Mouse (Mus musculus): ENCODE measurements at regions not wholly inside any gene's neighbourhood (a gene's known extent, or its start where the extent isn't known, plus 50 kb on each side); places are given as distances from the start of the nearest gene placed in this dataset.
A peak's percentile ranks its signal among the peaks of the same experiment; 100 is the strongest.

DNA sequence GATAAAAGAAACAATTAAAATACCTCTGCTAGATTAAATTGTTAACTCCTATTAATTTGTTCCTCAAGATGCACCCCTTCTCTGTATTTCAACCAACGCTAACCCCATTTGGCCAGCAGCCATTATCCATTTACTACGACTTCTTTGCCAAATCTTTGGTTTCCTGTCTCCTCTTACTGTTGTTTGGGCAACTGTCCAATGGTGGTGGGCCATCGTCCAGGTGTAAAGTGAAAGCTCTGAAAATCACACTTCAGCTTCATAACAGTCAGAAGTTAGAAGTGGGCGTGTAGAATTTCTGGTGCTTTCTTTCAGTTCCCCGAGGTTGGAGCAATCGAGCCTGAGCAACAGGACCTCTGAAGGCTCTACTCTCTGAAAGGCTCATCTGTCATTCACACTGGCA is 66.8 kb upstream of the Zbtb20 start:
- no peak for DNase-seq (ENCODE audit: low spot score)

DNA sequence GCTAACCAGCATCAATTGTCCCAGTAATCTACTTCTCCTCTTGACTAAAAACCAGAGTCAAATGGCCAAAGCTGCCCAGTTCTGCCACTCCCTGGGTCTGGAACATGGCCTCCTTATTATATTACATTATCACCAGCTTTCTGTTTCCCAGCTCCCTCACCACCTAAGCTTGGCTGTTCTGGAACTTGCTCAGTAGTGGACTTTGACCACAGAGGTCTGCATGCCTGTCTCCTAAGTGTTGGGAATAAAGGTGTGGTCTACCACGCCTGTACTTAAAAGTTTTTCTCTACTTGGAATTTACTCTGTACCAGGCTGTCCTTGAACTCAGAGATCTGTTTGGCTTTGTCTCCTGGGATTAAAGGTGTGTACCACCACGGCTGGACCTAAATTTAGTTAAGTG is 68.1 kb upstream of the Zbtb20 start:
- no peak for DNase-seq (ENCODE audit: low spot score)

- no peak for DNase-seq (ENCODE audit: low spot score)
Observed at GRCm38 (mm10) chr16:42803609-42804008, 72.1 kb upstream of the Zbtb20 start.

GRCm38 (mm10) chr16:42792571-42792970 is 83.1 kb upstream of the Zbtb20 start:
- no peak for DNase-seq (ENCODE audit: low spot score)

GRCm38 (mm10) chr16:42784712-42785111 is 91.0 kb upstream of the Zbtb20 start:
- no peak for DNase-seq (ENCODE audit: low spot score)

- no peak for DNase-seq (ENCODE audit: low spot score)
Observed at GRCm38 (mm10) chr16:42784031-42784430, 91.7 kb upstream of the Zbtb20 start.

GRCm38 (mm10) chr16:42782091-42782679 is 93.5 kb upstream of the Zbtb20 start:
- DNase-seq (ENCODE audit: low spot score): peak; percentile 36

DNA sequence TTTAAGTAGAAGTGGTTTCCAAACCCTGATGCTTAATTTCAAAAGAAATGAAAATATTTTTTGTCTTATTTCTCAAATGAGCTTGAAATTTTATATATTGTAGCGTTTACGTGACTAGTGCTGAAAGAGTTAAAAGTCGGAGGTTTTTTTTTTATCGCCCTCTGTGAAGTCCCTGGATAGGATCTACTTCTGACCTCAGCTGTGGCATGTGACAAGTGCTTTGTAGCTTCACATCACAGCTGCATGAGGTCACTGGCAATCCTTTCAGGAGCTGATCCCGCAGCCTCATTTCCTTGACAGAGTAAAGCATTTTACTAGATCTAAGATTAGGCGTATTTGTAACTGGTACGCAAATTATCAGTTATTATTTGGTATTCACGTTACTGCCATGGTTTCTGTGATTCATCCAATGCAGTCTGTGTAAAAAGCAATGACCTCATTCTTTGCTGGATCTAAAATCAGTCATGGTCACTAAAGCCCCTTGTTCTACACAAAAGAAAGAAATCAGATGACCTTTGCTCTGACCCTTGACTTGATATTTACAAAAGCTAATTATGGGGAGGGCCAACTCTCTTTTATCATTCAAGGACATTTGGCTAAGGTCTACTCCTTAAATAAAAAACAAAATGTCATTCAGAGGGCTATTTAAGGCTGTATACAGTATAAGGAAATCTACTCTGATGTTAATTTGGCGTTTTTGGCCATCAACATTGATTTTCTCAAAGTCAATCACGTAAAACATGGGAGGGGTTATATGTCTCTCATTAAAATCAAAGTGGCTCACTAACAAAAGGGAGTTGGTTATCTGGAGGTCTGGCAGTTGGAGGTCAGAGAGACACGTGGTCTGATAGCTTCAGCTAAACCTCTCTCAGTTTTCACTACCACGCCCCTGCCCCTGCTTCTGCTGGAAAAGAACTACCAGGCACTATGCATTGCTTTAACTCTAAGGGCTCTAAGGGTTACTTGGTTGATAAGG is 94.3 kb upstream of the Zbtb20 start:
- DNase-seq (ENCODE audit: low spot score): no peak

DNA sequence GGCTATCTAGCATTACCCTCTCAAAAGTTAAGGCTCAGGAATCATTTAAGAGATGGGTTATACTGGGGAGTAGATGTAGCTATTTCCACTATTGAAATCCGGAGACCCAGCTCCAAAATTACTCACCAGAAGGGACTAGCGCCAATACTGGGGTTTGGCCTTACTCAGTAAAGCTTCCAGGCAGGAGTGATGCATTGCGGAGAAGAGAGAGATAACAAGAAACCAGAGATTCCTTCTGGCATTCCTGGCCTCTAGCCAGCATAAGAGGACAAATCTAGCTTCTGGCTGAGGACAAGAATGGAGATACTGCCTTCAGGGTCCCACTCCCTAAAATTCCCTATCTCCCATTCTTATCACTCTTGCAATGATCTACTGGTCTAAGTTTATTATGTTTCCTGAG is 95.7 kb upstream of the Zbtb20 start:
- no peak for DNase-seq (ENCODE audit: low spot score)

- no peak for DNase-seq (ENCODE audit: low spot score)
Observed at GRCm38 (mm10) chr16:42772640-42773039, 103.0 kb upstream of the Zbtb20 start.

GRCm38 (mm10) chr16:42770199-42770598 is 105.5 kb upstream of the Zbtb20 start:
- no peak for DNase-seq (ENCODE audit: low spot score)

GRCm38 (mm10) chr16:42748681-42749080 is 127.0 kb upstream of the Zbtb20 start:
- no peak for DNase-seq (ENCODE audit: low spot score)

GRCm38 (mm10) chr16:42745943-42746675 is 129.6 kb upstream of the Zbtb20 start:
- DNase-seq (ENCODE audit: low spot score): no peak

GRCm38 (mm10) chr16:42743538-42743937 is 132.1 kb upstream of the Zbtb20 start:
- no peak for DNase-seq (ENCODE audit: low spot score)

DNA sequence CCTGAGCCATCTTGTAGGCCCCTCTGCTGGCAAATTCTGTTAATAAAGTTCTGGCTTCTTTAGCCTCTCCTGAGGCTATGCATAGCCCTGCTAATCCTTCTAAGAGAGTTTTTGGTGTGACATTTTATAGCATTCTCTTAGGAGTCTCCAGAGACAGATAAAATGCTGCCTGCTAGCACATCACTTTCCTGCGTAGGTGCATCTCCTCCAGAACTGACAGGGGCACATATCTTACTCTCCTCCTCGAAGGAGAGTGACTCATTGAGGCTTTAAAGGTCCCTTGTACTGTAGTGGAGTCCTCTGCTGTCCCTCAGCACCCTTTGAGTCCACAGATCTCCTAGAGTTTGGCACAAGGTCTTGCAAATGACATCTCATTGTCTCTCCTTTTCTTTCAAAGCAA is 132.6 kb upstream of the Zbtb20 start:
- DNase-seq (ENCODE audit: low spot score): no peak

DNA sequence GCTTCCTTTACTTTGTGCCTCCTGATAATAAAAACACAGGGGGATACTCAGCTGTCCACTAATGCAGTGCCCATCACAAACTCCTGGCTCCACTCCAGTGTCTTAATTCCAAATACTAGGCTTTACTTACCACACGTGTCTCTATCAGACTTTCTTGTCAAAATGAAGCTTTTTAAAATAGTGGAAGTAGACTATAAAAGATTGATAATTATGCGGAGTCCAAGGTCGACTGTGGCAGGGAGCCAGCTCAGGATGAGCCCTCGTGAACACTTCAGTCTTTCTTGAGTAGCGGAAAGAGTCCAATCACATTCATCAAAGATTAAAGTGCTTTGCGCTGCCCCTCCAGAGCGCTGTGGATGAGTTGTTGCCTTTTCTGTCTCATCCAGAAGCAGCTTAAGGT is 147.9 kb upstream of the Zbtb20 start:
- no peak for DNase-seq (ENCODE audit: low spot score)

GRCm38 (mm10) chr16:42719915-42720314 is 155.8 kb upstream of the Zbtb20 start:
- DNase-seq (ENCODE audit: low spot score): no peak

GRCm38 (mm10) chr16:42718452-42718851 is 157.2 kb upstream of the Zbtb20 start:
- no peak for DNase-seq (ENCODE audit: low spot score)

DNA sequence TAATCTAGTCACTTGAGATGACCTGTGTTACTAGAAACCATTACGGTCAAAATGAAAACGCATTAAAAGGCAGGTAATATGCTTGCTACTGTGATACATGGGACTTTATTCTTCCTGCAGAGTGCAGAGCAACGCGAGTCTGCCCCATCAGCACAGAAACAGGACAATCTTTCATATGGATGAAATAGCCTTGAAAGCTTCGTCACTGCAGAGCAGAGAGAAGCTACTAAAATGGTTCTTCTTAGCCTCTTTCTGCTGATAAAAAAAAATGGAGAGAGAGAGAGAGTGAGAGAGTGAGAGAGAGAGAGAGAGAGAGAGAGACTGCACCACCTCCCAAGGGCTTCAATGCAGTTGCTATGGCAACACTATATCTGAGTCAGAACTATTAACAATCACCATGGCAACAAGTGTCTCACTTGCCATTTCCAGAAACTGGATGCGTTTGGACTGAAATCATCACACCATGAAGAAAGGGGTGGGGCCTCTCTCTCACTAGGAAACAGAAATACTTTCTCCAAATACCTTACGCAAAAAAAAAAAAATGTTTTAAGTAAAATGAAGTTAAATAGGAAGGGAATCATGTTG is 157.8 kb upstream of the Zbtb20 start:
- no peak for DNase-seq (ENCODE audit: low spot score)

DNA sequence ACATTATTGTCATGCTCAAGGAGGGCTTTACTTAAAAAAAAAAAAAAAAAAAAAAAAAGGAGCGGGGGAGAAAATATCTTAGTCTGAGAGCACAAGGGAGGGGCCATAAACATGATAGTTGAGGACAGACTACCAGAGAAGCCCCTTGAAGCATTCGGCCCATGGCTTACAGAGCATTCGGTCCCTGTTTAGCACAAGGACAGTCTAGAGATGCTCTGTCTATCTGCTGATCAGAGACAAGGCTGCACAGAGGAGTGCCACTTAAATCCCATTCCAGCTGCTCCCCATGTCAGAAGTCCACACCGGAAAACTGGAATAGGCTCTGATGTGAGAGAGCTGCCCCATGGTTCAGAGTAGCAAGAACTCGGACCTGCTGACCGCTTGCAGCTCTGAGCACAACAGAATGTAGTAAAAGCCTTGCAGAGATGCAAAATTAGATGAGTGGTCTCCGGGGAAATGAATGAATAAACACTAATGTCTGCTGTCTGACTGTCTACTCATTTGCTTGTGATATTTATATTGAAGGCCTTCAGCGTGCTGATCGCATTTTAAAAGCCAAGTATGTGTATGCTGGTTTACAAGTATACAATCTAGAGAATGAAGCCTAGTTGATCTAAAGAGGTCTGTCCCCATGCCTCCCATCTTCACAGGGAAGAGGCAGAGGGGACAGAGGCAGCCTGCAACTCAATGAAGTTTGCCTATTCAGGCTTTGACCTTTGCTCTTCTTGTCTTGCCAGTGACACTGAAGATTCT is 158.4 kb upstream of the Zbtb20 start:
- DNase-seq (ENCODE audit: low spot score): no peak

- no peak for DNase-seq (ENCODE audit: low spot score)
Observed at GRCm38 (mm10) chr16:42702676-42703075, 173.0 kb upstream of the Zbtb20 start.

Measured in heart, adult 8-10 months (tissue).